Mouse (Mus musculus) right cerebral cortex, postnatal 14 days (tissue): ENCODE data around the gene Gatad2a.
A peak's percentile ranks its signal among the peaks of the same experiment; 100 is the strongest.

ENCODE experiments used
- DNase-seq: peaks from one replicate; pipeline ENCODE4 v3.0.0; 2022

The Gatad2a gene

DNA sequence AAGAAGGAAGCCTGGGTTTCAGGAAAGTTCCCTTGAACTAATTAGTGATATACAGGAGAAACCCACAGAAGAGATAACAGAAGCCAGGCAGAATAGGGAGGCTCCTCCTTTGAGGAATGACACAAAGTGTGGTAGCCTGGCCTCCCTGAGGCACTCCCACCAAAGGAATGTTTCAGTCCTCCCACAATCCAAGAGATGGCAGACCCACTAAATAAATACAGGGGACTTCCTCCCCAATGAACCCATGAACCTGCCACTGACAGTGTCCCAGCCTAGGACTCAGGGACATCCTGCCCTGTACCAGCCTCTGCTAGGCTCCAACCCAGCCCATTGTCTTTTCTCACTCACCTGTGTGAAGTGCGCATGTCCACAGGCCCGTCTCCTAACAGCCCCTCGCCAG lies 60.8 kb downstream of the Gatad2a start:
- DNase-seq, result no peak

DNA sequence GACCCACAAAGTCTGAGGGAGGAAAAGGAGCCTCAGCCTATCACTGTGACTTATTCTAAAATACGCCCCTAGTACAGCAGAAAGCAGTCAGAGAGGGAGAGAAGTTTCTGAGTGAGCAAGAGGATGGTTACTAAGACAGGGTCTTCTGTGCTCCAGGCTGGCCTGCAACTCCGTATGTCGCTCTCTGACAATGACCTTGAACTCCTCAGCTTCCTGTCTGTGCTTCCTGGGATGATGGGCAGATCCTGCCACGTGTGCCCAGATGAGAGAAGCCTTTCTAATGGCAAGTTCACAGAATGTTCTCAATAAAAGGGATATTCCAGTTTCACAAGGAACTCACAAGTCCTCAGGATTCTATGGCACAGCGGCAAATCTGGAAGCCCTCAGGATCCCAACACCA lies 61.6 kb downstream of the Gatad2a start:
- no peak for DNase-seq

DNA sequence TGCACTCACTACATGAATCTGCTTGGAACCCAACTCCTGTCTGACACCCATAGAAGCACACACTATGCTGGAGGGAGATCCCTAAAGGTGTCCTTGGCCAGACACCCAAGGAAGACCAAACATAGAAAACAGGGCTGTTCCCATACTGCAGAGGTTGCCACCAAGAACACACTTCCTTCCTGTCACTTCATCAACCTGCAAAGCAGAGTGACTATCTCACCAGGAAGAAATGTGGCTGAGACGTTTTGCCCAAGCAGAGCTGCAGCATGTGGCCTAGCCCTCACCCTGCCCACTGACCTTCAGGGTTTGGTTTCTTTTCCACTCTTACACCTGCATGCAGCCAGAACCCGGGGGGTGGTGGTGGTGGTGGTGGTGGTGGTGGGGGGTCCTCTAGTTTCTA lies 62.4 kb downstream of the Gatad2a start:
- no peak for DNase-seq

DNA sequence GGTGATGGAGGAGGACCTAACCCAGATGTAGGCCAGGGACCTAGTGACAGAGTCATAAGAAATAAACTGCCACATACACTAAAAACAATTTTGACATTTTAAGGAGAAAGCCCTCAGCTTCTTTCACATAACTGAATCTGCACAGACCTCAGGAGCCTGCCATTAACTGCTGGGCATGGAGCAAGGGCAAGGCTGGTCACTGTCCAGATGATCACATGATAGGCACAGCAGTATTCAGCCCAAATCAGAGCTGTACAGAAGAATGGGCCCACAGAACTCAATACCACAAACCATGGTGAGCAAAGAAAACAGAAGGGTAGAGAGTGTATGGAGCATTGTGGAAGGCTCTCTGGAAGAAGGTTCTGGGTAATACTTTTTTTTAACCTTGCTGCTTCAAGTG lies 69.3 kb downstream of the Gatad2a start:
- DNase-seq, result no peak

DNA sequence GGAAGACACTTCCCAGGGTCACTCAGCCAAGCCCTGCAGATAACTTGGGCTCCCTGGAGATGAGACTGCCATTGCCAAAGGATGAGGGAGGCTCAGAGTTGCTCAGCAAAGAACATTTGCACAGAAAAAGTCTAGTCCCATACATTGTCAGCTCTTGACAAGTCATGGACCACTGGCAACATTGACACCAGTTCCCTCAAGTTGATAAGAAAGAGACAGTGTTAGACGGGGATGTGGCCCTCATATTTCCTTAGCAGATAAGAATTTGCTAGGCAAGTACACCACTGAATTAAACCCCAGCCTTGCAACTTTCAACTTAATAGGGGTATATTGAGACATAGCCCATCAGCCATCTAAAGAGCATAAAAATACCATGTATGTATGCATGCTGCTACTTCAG lies 72.2 kb downstream of the Gatad2a start:
- DNase-seq, result no peak

DNA sequence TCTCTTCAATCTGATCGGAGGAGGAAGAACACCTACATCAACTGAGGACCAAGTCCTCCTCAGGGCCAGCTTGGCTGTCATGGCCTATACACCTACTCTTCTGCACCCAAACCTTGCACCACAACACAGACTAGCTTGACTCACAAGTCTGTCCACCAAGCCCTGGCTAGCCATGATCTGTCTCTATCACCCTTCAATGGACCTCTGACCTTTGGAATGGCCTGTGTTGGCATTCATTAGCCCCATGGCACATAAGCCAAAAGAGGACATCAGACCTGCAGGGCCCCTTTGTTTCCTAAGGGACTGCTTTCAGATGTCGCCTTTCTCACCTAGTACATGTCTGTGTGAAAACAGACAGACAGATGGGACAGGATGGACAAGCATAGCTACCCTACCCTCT lies 75.0 kb downstream of the Gatad2a start:
- no peak for DNase-seq

DNA sequence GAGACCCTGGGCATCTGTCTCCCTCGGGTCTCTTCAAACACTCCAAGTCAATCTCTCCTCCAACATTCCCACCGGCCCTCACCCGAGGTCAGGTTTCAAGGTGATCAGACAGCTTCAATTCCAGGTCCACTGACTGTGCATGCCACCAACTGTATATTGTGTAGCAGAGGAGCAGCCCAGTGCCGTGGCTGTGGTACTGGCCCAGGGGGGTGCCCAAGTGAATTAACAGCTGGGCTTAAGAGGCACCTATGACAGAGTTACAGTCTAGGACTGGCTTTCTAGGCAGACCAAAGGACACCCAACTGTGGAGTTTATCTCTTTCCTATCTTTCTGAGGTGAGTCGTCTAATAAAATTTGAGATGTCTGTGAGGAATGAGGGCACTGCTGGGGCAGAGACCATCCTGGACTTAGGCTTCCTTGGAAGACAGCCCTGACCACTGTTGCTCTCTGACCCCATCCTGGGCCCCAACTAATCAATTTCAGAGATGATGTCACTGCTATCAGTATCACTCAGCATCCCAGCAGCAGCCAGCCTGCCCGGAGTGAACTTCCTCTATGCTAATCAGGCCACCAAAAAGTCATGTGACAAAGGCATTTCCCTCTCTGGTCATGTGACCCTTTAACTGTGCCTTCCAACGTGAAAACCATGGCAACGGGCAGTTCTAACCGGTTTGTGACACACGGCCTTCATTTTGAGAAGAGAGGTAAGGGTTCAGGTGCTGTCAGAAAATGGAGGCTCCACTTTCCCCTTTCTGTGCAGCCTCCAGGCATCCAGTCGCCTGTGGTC lies 76.1 kb downstream of the Gatad2a start:
- peak; percentile 27 for DNase-seq

DNA sequence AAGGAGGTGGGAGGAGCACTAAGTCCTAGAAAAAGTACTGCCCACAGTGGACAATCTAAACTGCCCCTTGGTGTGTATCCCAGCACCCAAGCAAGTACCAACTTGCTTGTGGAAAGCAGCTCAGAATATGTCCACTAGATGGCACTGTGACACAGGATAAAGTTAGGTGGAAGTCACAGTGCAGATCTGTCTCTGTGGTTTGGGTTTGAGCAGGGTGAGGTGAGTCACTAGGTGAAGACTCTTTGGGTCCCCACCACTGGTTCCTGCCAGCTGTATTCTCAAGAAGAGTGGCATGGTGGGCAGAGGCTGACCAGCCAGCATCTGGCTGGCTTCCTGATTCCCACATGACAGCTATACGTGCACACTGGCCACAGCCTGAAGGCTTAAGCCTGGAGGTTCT lies 77.2 kb downstream of the Gatad2a start:
- peak; percentile 65 for DNase-seq

DNA sequence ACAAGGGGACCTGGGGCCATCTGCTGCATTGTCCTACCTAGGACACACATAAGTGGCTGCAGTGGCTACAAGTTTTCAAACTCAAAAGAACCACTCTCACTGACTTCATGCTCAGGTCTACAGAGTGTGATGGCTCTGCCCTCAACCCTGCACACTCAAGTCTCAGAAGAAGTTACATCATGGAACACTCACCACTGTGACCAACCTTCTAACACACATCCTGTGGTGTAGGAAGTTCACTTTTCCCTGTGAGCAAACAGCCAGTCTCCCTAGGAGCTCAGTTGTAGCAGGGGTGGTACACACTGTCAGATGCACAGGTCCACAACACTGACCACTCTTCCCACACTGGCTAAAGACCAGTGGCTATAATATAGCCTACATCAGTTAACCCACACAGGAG lies 77.7 kb downstream of the Gatad2a start:
- no peak for DNase-seq

DNA sequence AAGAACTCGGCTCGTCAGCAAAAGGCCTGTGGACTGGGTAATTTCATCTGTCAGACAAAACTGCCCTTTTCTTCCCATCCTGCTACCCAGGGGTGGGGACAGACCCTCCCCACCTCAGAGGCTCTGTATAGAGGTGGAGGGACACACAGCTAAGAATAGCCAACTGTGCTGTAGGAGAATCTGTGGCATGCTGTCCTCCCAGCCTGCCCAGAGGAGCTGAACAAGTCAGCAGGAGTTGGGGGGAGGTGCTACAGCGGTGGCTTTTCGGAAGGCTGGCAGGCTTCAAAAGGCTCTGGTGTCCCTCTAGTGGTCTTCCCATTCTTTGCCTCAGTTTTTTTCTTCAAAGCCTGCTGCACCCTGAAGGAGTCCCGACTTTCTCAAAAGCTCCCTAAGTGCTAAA lies 80.4 kb downstream of the Gatad2a start:
- DNase-seq, result peak; percentile 51

DNA sequence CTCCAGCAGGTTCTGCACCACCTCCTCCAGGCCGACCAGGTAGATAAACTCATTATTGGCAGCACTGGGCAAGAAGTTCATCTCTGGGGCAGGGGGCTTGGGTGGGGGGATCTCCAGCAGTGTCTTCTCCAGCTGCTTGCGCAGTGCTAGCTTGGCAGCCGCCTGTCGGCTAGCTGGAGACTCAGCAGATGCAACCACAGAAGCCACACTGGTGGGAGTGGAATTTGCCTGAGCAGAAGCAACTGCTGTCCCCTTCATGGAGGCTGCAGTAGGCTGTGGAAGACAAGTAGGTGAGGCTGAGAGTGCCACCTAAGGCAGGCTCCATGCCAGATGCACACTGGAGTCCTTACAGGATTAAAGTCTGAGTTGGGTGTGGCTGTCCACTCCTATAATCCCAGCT lies 81.7 kb downstream of the Gatad2a start:
- no peak for DNase-seq

DNA sequence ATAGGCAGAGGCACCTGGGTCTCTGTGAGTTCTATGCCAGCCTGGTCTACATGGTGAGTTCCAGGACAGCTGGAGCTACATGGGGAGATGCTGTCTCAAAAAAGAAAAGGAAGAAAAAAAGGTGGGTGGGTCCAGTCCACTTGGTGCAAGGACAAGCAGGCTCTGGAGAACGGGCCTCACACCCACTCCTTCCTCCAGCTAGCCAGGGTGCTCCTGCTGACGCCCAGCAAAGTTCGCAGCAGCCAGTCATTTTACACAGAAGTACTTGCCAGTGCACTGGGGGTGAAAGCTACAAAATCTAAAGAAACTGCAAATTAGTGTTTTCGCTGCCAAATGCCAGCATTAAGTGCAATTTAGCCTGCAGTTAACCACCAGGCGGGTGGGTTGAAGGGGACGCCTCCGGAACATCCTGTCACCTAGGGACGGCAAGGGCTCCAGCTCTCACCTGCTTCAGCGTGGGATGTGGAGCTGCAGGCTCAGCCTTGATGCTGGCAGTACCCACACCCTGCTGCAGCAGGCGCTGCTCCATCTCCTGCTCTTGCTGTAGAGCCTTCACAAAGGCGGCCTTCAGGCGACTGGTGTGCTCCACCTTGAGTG lies 83.6 kb downstream of the Gatad2a start:
- DNase-seq, result no peak

DNA sequence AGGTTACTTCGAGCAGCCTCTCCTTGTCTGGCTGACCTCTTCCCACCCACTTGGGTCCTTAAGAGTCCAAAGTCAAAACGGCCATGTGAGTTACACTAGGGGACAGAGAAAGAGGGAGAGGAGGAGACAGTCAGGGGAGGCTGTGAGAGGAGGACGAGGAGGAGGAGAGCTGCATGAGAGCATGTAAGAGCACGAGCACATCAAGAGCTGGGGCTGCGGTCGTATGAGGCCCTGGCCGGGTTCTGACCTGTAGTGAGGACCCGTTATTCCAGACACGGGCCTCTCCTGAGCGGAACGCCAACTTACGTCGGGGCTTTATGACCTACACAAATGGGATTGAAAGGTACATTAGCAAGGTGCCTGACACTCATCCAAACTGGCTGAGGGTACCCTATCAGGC lies 84.3 kb downstream of the Gatad2a start:
- no peak for DNase-seq

DNA sequence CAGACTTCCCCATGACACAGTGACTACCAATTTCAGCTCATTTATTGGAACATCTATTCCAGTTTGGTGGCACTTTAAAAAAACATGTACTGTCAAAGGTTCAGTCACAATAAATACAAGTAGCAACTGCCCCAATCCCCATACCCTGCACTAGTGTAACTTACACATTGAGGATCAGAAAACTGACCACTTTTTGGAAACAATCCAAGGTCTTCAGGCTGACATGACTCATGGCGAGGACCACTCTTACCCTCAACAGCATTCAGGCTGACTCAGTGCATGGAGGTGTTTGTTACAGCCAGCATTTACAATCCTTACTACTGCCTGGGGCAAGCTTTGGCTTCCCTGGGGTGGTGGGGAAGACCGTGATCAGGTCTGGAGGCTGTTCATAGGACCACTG lies 89.1 kb downstream of the Gatad2a start:
- DNase-seq, result no peak

DNA sequence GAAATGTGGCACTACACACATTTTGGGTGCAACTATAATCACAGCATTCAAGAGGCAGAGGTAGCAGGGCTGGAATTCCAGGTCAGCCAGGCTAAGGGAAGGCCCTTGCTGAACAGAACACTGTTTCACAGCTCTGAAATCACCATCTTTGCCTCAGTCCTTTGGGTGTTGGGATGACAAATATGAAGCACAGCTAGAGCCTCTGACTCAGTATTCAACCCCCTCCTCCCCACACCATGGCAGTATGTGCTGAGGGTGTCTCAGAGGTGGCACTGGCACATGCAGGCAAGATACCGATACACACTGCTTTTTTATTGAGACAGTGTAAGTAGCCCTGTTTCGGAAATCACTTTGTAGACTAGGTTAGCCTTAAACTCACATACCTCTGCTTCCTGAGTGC lies 89.9 kb downstream of the Gatad2a start:
- DNase-seq, result no peak

DNA sequence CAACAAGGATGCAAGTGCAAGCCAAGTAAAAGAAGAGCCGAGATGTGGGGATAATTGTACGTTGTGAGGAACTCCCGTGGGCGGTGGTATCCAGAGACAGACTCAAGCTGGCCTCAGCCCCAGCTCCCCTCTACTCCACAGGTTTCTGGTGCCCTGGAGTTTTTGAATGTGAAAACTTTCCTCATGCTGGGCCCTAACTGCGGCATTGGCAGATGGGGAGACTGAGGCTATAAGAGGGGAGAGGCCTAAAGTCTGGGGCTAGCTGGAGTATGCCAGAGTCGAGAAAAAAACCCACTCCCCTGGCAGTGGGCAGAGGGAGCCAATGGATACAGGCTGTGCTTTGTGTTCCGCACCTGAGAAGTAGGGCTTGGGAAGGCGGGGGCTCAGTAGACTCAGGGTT lies 92.1 kb downstream of the Gatad2a start:
- no peak for DNase-seq

DNA sequence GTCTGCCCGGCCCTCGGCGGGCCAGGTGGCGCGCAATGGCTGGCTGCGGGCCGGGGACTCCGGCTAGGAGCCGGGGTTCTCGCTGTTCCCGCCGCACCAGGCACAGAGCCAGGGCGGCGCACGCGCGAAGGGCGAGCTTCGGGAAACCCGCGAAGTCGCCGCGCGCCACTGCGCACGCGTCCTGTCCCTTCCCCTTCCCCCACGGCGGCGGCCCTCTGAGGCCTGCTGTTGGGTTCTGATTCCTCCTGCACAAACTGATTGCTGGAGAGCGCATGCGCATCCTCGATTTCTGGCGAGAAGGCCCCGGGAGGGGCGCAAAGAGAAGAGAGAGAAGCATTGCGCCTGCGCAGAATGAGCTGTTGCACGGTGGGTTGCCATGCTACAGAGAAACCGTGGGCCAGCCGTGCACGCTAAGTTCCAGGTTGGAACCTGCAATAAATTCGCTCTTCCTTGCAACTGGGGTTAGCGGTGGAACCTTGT lies 93.1 kb downstream of the Gatad2a start:
- peak; percentile 99 for DNase-seq

DNA sequence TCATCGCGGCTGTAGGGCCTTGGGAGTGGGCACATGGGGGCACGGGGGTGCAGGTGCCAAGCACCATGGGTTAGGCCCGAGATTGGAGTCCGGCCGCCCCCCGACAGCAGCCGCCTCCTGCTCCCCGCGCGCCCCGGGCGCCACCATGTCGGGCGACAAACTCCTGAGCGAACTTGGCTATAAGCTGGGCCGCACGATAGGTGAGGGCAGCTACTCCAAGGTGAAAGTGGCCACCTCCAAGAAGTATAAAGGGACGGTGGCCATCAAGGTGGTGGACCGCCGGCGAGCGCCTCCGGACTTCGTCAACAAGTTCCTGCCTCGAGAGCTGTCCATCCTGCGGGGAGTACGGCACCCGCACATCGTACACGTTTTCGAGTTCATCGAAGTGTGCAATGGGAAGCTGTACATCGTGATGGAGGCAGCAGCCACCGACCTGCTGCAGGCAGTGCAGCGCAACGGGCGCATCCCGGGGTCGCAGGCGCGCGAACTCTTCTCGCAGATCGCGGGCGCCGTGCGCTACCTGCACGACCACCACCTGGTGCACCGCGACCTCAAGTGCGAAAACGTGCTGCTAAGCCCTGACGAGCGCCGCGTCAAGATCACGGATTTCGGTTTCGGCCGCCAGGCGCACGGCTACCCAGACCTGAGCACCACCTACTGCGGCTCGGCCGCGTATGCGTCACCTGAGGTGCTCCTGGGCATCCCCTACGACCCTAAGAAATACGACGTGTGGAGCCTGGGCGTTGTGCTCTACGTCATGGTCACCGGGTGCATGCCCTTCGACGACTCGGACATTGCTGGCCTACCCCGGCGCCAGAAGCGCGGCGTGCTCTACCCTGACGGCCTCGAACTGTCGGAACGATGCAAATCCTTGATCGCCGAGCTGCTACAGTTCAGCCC lies 93.8 kb downstream of the Gatad2a start, which contains the start of the genes Tssk6, Ndufa13 and Yjefn3:
Gene Tssk6, plus strand, starts transcription at position 22 of the 900 bp plus-strand sequence.
Gene Ndufa13, minus strand, starts transcription at position 396 of the 900 bp plus-strand sequence.
Gene Yjefn3, minus strand, starts transcription at position 550 of the 900 bp plus-strand sequence.
- no peak for DNase-seq

DNA sequence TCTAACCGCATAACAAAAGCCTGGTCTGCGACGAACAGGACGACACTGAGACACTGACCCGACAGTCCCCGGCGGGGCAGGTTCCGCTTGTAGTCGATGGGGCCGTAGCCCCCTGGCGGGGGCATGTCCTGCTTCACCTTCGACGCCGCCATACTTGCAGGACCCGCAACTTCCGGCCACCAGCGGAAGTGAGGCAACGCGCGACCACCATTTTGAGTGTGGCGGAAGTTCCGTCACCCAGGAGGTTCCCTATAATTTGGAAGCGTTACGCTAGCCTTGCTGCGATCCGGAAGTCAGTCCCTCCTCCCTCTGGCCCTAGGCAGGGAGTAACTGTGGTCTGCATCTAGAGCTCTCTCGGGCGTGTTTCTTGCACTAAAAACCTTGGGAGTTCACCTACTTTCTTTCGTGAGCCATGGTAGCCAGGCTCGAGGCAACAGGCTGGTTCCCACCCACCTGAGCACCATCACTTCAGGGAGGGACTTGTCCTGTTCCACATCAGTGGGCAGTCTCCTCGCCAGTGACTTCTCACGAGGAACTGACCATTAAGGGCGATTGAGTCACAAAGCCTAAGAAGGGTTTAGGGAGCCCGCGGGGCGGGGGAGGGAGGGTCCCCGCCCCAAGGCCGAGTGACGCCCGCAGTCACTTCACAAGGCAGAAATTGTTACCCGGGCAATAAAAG lies 94.6 kb downstream of the Gatad2a start:
- peak; percentile 94 for DNase-seq

DNA sequence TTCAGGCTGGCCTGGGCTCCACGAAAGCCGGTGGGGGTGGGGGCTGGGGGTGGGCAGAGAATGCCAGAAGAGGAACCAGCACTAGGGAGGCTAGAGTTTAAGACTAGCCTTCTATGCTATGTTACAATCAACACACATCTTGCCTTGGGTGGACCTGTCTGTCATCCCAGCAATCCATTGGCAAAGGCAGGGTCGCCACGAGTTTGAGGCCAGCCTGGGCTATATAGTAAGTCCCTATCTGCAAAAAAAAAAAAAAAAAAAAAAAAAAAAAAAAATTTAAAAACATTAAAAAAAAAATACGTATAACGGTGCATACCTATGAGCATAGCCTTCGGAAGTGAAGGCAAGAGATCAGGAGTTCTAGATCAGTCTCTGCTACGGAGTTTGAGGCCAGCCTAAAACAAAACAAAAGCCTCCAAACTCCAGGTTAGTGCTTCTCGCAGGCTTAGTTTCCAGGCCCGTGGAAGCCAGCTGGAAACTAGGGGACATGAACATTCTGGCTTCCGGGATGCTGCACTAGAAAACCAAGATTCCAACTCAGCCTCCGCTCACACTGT lies 95.2 kb downstream of the Gatad2a start:
- DNase-seq, result no peak

DNA sequence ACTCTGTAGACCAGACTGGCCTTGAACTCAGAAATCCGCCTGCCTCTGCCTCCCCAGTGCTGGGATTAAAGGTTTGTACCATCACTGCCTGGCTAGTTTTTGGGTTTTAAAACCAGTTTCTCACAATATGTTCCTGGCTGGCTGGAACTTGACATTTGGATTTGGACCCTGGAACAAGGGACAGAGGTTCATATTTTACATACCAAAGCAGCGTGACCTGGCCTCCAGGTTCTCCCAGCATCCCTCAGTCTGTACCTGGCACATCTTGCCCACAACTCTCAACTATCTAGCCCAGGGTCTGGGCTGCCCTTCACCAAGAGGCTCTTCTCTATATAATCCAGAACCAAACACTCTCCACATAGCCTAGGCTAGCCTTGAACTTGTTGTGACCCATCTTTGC lies 96.3 kb downstream of the Gatad2a start:
- DNase-seq, result no peak

DNA sequence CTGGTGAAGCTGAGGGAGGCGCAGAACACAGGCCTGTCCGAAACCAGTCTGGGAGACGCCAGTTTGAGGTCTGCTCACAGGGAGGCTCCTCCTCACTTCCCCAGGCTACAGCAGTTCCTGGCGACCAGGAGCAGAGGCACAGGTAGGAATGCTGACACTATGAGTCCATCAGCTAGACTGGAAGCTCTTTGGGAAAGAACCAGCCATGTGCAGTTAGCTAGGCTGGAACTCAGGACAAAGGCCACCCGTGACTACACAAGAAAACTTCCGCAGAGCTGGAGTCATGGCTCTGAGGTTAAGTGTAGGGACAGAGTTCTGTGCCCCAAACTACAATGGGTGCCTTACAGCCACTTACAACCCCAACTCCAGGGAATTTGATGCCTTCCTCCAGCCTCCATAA lies 98.3 kb downstream of the Gatad2a start:
- no peak for DNase-seq
